Mouse (Mus musculus) cortical plate, adult 2 months (tissue): ENCODE results near the gene Gm4177.
"Not testable (repeated sequence)": the region's sequence is repeated elsewhere in the genome, so short reads cannot be mapped to it uniquely, and the experiment has no call there.

Source experiments
- CTCF ChIP-seq: fragments of 200-500 bp; IDR thresholded peaks from 2 replicates; pipeline ENCODE4 v1.5.1; 2011; ENCODE audit warnings: mild to moderate bottlenecking, control low read depth, low read length; ENCODE audit not compliant: insufficient read depth; ENCODE audit errors: extremely low read depth
- POLR2A ChIP-seq: fragments of 200-500 bp; IDR thresholded peaks from 2 replicates; pipeline ENCODE4 v1.6.1; 2011; ENCODE audit warnings: mild to moderate bottlenecking, low read length, control low read depth; ENCODE audit not compliant: insufficient read depth; ENCODE audit errors: extremely low read depth

- not testable (repeated sequence) for TF ChIP-seq CTCF, POLR2A
Observed at GRCm38 (mm10) chr7:21844167-21844566, 47.6 kb upstream of the Gm4177 start, which contains the start of gene Gm5725.
